Mouse (Mus musculus): ENCODE measurements around the gene Edc3.

Edc3 gene

DNA sequence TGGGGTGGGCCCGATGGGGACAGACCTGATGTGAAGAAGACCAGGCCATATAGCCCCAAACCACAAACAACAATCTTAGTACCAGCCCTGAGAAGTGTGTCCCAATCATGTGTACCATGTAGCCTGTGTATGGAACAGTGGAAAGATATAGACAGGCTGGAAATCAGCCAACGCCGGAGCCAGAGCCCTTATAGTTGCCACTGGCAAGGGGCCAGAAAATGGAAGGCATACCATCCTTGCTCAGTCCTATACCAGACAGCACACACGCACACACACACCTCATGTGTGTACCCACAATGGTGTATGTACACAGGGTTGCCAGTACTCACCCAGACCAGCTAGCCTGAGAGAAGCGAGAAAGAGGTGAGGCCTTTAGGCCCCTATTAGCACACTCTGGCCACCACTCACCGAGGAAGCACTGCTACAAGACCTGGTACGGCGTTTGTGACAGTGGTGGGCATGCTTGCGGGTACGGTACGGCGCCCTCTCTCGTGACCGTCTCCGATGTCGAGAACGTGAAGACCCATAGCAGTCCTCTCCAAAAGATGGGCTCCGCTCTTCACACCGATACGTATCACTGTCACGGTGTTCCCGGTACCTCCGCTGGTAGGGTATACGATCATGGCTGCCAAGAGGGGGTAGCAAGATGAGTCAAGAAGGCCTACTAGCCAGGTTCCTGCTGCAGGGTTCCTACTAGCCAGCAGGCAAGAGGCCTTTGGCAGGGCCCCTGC lies 52.2 kb downstream of the Edc3 start:
- no peak for DNase-seq (ENCODE audit: inconsistent age in 2 of 2, low spot score in 1 of 2)

GRCm38 (mm10) chr9:57761563-57762551 lies 53.5 kb downstream of the Edc3 start:
- peak in 1 of 2 experiments; percentile 52 for DNase-seq (ENCODE audit: inconsistent age in 2 of 2, low spot score in 1 of 2)

DNA sequence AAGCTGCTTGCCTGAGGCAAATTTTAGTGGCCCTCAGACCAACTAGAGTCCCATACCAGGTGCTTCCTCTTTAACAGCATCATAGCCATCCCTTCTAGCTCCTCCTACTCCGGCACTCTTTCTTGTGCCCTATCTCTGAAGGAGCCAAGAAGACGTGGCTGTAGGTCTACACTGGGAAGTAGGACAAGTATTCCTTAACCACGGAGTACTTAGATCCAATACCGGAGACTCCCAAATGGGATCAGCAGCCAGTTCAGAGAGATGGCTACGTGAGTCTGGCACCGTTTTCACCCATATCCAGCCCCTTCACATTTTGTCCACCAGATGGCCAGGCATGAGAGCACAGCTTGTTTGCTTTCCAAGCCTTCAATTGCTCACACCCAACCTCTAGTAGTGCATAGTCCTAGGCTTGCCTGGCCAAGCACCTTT lies 54.2 kb downstream of the Edc3 start:
- DNase-seq (ENCODE audit: inconsistent age in 2 of 2, low spot score in 1 of 2) = peak; percentile 46 to 76

GRCm38 (mm10) chr9:57764147-57764973 lies 56.0 kb downstream of the Edc3 start:
- DNase-seq (ENCODE audit: inconsistent age in 2 of 2, low spot score in 1 of 2) = peak; percentile 85 to 94

DNA sequence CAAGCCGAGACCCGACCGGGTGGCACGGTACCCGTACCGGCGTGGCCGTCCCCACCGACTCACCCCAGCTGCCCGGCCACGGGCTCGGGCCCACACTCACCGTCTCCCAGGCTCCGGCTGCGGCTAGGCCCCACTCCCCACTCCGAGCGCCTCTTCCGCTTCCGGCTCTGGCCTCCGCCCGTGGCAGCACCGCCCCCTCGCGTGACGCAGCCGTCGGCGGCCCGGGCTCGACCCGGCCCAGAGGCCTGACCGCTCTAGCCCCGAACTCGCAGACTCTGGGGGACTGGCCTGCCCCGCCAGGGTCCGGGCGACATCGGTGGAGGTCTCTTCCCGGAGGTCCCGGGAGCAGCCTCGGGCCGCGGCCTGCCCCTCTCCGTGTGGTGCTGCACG lies 56.6 kb downstream of the Edc3 start:
- peak; percentile 96 to 98 for DNase-seq (ENCODE audit: inconsistent age in 2 of 2, low spot score in 1 of 2)

DNA sequence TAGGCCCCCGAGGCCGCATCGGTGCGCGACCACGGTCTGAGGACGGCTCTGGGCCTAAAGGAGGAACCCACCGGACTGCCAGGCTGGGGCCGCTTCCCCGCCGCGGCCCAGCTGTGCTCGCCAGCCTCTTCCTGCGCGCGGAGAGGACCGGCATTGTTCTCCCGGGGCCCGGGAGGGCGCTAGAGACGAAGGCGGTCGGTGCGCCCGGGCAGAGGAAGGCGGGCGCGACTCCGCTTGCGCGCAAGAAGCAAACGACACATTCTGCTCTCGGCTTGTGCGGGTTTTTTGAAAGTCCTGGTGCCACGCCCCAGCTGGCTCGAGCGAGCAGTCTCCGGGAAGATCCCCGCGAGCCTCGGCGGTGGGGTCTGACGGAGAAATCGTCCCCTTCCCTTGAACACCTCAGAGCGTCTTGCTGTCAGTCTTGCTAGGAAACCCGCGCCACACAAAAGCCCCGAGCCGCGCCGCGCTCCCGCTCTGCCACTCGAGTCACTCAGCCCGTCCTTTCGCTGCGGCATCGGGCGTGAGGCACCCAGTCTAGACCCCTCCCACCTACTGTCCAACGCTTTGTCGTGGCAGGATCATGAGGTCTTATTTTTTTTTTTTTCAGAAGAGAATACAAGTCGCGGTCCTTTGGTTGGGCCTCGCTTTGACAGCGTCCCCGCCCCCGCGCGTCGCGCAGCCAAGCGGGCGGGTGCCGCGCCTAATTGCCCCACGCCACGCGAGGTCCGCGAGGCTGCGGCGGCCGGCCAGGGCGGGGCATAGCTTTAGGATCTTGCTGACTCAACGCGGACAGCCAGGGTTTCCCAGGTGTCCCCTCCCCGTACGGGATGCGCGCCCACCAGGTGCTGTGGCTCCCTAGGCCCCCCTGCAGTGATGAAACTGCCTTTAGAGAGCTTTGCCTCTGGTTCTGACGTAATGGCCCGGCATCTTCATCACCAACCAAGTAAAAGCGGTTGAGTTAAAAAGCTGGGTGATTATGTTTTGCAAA lies 57.3 kb downstream of the Edc3 start, which contains the start of gene Clk3:
TSS of gene Clk3 (minus strand) at position 497 of the 988 bp plus-strand sequence.
- DNase-seq (ENCODE audit: inconsistent age in 2 of 2, low spot score in 1 of 2) = peak in 1 of 2 experiments; percentile 84

- no peak for DNase-seq (ENCODE audit: inconsistent age in 2 of 2, low spot score in 1 of 2)
These were observed 58.1 kb downstream of the Edc3 start for GRCm38 (mm10) chr9:57766431-57766830.

GRCm38 (mm10) chr9:57767231-57767630 lies 58.9 kb downstream of the Edc3 start:
- DNase-seq (ENCODE audit: inconsistent age in 2 of 2, low spot score in 1 of 2) = no peak

- DNase-seq (ENCODE audit: inconsistent age in 2 of 2, low spot score in 1 of 2) = no peak
These were observed 61.3 kb downstream of the Edc3 start for GRCm38 (mm10) chr9:57769539-57770069.

- no peak for DNase-seq (ENCODE audit: inconsistent age in 2 of 2, low spot score in 1 of 2)
These were observed 61.9 kb downstream of the Edc3 start for GRCm38 (mm10) chr9:57770214-57770613.

DNA sequence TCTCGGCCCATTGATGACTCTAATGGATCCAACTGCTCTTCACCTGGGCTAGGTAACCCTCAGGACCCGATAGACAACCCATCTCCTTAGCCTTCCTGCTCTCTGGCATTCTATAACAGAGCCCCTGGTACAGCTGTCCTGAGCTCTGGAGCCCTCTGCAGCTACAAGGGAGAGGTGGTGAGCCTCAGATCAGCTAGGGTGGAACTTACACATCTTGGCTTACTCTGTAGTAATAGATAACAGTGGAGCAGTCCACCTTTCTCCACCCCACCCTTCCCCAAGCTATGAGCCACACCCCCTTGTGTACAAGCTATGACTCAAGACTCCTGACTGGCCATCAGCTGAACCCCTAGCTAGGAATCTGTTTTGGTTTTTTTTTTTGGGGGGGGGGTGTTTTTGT lies 62.5 kb downstream of the Edc3 start:
- no peak for DNase-seq (ENCODE audit: inconsistent age in 2 of 2, low spot score in 1 of 2)

DNA sequence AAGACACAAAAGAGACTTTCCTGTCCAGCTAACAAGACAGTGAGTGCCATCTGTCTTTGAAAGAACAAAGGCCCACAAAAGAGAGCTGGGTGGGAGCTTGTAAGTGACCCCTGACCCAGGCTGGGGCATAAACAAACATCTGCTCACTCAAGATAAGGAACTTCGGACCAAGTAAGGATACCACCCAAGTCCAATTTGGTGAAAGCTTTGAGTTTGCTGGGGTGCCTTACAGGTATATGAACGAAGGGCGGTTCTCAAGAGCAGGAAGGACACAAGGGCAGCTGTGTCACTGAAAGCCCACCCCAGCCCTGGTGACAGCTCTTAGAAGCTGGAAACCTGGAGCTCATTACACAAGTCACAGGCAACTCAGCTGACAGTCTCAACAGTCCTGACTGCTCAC lies 65.4 kb downstream of the Edc3 start:
- no peak for DNase-seq (ENCODE audit: inconsistent age in 2 of 2, low spot score in 1 of 2)

GRCm38 (mm10) chr9:57774168-57774567 lies 65.8 kb downstream of the Edc3 start:
- peak in 1 of 2 experiments; percentile 53 for DNase-seq (ENCODE audit: inconsistent age in 2 of 2, low spot score in 1 of 2)

DNA sequence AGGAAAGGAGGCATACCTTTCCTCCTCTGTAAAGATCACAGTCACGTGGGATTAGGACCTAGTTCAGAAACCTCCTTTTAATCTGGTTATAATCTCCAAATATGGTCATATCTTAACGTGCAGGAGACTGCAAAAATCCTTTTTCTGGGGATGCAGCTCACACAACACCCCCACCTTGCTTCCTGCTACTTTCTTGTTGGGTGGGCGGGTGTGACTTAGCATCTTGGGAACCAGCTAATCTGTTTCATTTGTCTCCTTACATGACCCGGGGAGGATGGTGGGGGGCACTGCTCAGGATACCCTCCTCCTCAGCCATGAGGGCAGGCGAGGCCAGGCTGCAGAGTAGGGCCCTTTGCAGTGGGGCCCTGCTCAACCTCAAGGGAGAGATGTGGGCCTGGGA lies 66.7 kb downstream of the Edc3 start:
- no peak for DNase-seq (ENCODE audit: inconsistent age in 2 of 2, low spot score in 1 of 2)

- DNase-seq (ENCODE audit: inconsistent age in 2 of 2, low spot score in 1 of 2) = no peak
These were observed 67.4 kb downstream of the Edc3 start for GRCm38 (mm10) chr9:57775736-57776135.

DNA sequence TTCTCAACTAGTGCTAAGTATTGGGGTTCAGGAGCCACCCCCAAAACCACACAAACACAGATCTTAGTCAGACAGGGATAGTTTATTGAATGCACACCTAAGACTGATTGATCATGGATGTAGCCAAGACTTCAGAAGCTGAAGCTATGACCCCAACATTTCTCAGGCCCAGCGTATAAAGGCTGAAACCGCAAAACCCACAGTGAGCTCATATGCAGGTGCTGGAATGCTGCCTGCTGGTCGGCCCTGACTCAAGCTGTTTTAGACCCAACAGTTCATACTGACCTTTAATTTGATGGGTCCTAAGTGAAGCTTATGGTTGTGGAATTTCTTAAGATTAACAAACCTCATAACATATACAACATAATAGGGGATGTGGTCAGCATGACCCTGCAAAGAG lies 74.3 kb downstream of the Edc3 start:
- DNase-seq (ENCODE audit: inconsistent age in 2 of 2, low spot score in 1 of 2) = peak in 1 of 2 experiments; percentile 36

DNA sequence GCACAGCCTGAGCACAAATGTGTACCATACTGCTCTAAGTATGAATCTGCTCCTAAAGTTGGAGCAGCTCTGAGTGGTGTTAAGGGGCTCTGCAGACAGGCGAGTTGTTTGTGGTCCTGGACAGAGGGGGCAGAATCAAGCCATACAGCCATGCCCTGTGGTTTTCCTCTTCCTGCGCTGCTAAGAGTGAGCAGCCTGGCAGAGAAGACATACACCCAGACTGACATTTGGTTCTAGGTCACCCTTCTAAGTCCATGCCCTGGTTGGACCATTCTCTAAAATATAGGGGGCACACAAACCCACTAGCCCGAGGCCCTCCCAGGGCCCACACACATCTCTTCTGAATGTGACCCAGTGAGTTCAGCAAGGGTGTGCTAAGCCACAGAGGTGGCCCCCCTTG lies 81.4 kb downstream of the Edc3 start:
- no peak for DNase-seq (ENCODE audit: inconsistent age in 2 of 2, low spot score in 1 of 2)

- no peak for DNase-seq (ENCODE audit: inconsistent age in 2 of 2, low spot score in 1 of 2)
These were observed 89.1 kb downstream of the Edc3 start for GRCm38 (mm10) chr9:57797456-57797855.

DNA sequence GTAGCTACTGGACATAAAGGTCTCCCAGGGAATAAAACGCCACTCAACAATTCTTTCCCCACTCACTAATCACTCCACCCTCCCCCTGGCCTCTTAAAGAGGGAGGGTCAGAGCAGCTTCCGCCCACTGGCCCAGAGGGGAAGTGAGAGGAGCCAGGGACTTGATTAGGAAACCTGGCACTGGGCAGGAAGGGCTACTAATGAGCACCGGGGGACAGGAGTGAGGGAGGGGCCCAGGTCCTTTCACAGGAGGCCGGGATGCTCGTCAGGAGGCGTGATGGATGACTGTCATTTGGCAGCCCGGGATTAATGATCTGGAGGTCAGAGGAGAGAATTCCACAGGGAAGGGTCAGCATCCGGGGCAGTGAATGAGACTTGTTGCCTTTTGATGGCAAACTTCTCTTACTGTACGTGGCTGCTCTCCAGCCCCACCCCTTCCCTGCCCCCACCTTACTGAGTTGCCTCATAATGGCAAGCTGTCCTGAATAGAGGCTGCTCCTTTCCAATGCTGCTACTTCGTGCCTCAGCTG lies 90.4 kb downstream of the Edc3 start:
- peak in 1 of 2 experiments; percentile 38 for DNase-seq (ENCODE audit: inconsistent age in 2 of 2, low spot score in 1 of 2)
